Mouse (Mus musculus): ENCODE measurements around the gene Elmsan1. TPM values are rescaled to one million over a fixed set of nuclear protein-coding genes. Genes with fewer than 3 reads are reported as not detected.

Gene Elmsan1
- polyA plus RNA-seq, 1 experiment from 2014 or later, result 2.7 TPM

DNA sequence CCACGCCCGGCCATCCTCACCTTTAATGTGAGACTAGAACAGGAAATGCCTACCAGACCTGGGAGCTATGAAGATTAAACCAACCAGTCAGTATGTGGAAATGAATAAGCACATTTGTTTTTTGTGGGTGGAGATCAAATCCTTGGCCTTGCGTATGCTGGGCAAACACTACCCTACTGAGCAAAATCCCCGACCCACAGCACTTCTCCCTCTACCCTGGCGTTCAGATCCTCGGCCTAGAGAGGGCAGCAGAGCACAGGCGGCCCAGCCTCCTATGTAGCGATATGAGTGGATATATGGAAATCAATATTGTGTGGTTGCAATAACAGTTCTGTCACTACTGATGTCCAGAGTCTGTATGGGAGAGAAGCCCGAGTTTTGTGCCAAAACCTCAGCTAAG, 55.5 kb downstream of the Elmsan1 start:
- H3K9me3 ChIP-seq (replicated peaks; ENCODE audit: control insufficient read depth, low read length, poor library complexity, severe bottlenecking), result no peaks in the 10 kb centered on the region
- no peak overlapping the region for H3K4me3 ChIP-seq (ENCODE audit: low read depth, low read length)
- 90% methylated on average over 9 of the region's 9 CpGs for WGBS
- no peaks in the 10 kb centered on the region for H3K4me1 ChIP-seq (ENCODE audit: control insufficient read depth, insufficient read depth, low read length)
- no peak overlapping the region for H3K27ac ChIP-seq (ENCODE audit: low read length)
- ATAC-seq, result no peak
- peaks cover 13% of the 10 kb centered on the region; the same call in 1 of the 2 replicates for H3K36me3 ChIP-seq (ENCODE audit: control insufficient read depth, insufficient read depth, low read length)
- no peak overlapping the region for H3K9ac ChIP-seq (ENCODE audit: low read depth, low read length)
- H3K27me3 ChIP-seq (ENCODE audit: control insufficient read depth, insufficient read depth, low read depth, low read length), result no peaks in the 10 kb centered on the region
- H3K4me2 ChIP-seq (ENCODE audit: low read length), result no peak overlapping the region

DNA sequence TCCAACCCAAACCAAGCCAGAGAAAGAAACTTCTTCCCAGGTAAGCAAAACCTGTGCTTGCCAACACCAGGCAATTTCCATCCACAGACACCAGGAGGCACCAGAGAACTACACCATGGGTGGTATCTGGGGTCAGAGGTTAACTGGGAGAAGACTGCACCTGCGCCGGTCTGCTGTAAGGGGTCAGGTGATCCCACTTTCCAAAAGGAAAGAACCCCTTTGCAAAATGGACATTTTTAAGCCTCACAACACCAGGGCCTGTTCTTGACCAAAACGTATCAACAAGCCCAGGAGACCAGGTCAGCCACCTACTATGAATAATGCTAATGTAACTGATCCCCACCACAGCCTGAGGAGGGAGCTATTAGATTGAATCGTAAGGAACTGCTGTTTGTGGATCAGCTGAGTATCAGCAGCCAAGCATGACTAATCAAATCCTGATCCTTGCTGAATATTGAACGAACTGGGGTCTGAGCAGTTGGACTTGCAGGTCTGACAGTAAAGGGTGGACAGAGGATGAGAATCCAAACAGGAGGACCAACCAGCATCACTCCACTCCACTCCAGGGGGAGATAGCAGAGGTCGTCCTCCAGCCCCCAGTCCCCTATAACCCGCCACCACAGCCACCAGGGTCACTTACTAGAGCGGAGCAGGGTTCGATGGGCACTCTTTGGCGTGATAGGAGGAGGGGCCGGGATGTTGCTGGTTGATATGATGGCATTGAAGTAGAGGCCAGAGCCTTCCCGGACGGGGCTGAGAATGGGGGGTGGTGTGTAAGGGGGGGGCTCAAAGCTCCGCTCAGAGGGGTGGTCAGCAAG, 56.9 kb downstream of the Elmsan1 start:
- Histone ChIP-seq H3K27ac (ENCODE audit: low read length) (no peak overlapping the region), H3K36me3 (ENCODE audit: control insufficient read depth, insufficient read depth, low read length) (peaks cover 13% of the 10 kb centered on the region; the same call in 1 of the 2 replicates), H3K9me3 (replicated peaks; ENCODE audit: control insufficient read depth, low read length, poor library complexity, severe bottlenecking) (no peaks in the 10 kb centered on the region), H3K4me1 (ENCODE audit: control insufficient read depth, insufficient read depth, low read length) (no peaks in the 10 kb centered on the region), H3K4me2 (ENCODE audit: low read length) (no peak overlapping the region), H3K27me3 (ENCODE audit: control insufficient read depth, insufficient read depth, low read depth, low read length) (no peaks in the 10 kb centered on the region), H3K9ac (ENCODE audit: low read depth, low read length) (no peak overlapping the region), H3K4me3 (ENCODE audit: low read depth, low read length) (no peak overlapping the region)
- no peak for ATAC-seq
- WGBS, result 70% methylated on average over 14 of the region's 14 CpGs

DNA sequence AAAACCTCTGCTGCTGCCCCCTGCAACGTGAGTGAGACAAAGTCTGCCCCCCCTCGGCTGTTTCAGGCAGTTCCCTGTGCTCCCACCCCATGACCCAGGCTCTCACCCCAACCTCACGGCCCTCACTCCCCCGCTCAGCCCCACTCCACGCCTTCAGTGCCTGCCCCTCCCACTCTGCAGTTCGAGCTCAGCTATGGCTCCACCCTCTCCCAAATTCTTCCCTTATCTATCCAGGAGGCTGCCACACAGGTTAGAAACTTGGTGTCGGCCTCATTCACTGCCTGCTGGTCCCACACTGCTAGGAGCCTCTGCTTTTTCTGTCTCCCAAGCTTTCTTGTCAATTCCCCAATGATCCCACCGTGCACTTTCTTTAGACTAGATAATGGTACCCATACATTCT, 57.6 kb downstream of the Elmsan1 start:
- Histone ChIP-seq H3K36me3 (ENCODE audit: control insufficient read depth, insufficient read depth, low read length) (peaks cover 13% of the 10 kb centered on the region; the same call in 1 of the 2 replicates), H3K9me3 (replicated peaks; ENCODE audit: control insufficient read depth, low read length, poor library complexity, severe bottlenecking) (no peaks in the 10 kb centered on the region), H3K4me3 (ENCODE audit: low read depth, low read length) (no peak overlapping the region), H3K27me3 (ENCODE audit: control insufficient read depth, insufficient read depth, low read depth, low read length) (no peaks in the 10 kb centered on the region), H3K4me1 (ENCODE audit: control insufficient read depth, insufficient read depth, low read length) (no peaks in the 10 kb centered on the region), H3K27ac (ENCODE audit: low read length) (no peak overlapping the region), H3K9ac (ENCODE audit: low read depth, low read length) (no peak overlapping the region), H3K4me2 (ENCODE audit: low read length) (no peak overlapping the region)
- 81% methylated on average over 8 of the region's 8 CpGs for WGBS
- no peak for ATAC-seq

DNA sequence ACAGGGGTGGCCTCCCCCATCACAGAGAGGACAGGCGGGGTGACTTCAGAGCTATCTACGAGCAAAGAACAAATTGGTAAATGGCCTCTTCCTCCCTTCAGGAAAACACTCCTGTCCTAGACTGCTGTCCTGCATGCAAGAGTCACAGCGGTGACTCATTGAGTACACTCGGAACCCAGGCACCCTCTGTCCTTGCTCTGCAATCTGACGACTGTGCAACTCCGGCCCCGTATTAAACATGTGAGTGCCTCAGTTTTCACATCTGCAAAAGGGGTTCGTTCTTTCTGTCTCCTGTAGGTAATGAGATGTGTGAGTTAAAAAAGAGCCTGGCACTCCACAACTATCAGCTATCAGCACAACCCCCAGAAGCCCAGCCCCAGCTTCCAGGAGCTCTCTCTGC, 58.2 kb downstream of the Elmsan1 start:
- H3K4me3 ChIP-seq (ENCODE audit: low read depth, low read length), result no peak overlapping the region
- H3K9ac ChIP-seq (ENCODE audit: low read depth, low read length), result no peak overlapping the region
- no peaks in the 10 kb centered on the region for H3K4me1 ChIP-seq (ENCODE audit: control insufficient read depth, insufficient read depth, low read length)
- H3K4me2 ChIP-seq (ENCODE audit: low read length), result no peak overlapping the region
- H3K36me3 ChIP-seq (ENCODE audit: control insufficient read depth, insufficient read depth, low read length), result peaks cover 14% of the 10 kb centered on the region; the same call in 1 of the 2 replicates
- ATAC-seq, result no peak
- 97% methylated on average over 8 of the region's 8 CpGs for WGBS
- H3K9me3 ChIP-seq (replicated peaks; ENCODE audit: control insufficient read depth, low read length, poor library complexity, severe bottlenecking), result no peaks in the 10 kb centered on the region
- no peak overlapping the region for H3K27ac ChIP-seq (ENCODE audit: low read length)
- H3K27me3 ChIP-seq (ENCODE audit: control insufficient read depth, insufficient read depth, low read depth, low read length), result no peaks in the 10 kb centered on the region

DNA sequence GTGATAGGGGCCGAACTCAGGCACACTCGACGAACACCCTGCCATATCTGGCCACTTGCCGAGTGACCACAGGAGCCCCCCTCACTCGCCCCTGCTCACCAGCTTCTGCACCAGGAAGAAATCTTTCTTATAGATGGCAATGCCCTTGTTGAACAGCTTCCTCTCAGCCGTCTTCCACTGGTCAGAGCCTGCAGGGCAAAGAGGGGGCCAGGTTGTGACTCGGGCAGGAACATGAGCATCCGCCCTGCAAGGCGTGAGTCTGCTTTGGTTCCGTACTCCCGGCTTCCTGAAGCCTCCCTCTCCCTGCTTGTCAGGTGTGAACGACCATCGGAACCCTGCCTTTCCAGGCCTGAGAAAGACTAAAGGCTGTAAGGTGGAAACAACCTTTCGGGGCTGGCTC, 60.5 kb downstream of the Elmsan1 start:
- H3K9me3 ChIP-seq (replicated peaks; ENCODE audit: control insufficient read depth, low read length, poor library complexity, severe bottlenecking), result no peaks in the 10 kb centered on the region
- peaks cover 16% of the 10 kb centered on the region; the same call in 1 of the 2 replicates for H3K36me3 ChIP-seq (ENCODE audit: control insufficient read depth, insufficient read depth, low read length)
- H3K9ac ChIP-seq (ENCODE audit: low read depth, low read length), result no peak overlapping the region
- H3K4me1 ChIP-seq (ENCODE audit: control insufficient read depth, insufficient read depth, low read length), result no peaks in the 10 kb centered on the region
- no peaks in the 10 kb centered on the region for H3K27me3 ChIP-seq (ENCODE audit: control insufficient read depth, insufficient read depth, low read depth, low read length)
- H3K4me3 ChIP-seq (ENCODE audit: low read depth, low read length), result no peak overlapping the region
- no peak overlapping the region for H3K27ac ChIP-seq (ENCODE audit: low read length)
- no peak for ATAC-seq
- H3K4me2 ChIP-seq (ENCODE audit: low read length), result no peak overlapping the region
- 93% methylated on average over 14 of the region's 14 CpGs for WGBS

DNA sequence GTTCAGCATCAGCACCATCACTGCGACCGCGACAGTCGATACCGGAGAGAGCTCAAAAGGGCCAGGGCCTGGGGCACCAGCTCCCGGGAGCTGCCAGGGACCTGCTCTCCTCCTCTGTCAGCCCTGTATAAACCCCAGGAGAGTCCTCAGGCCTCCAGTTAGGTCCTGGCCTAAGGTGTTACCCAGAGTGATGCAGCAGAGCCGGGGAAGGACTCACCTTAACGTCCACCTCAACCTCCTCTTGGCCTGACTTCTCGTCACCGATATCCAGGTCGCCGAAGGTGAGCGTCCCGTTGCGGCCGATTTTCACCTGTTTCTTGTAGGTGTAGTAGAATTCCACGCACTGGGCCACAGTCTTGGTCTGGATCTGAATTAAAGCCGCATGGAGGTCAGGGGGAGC, 62.5 kb downstream of the Elmsan1 start:
- no peaks in the 10 kb centered on the region for H3K4me1 ChIP-seq (ENCODE audit: control insufficient read depth, insufficient read depth, low read length)
- H3K9ac ChIP-seq (ENCODE audit: low read depth, low read length), result no peak overlapping the region
- no peaks in the 10 kb centered on the region for H3K27me3 ChIP-seq (ENCODE audit: control insufficient read depth, insufficient read depth, low read depth, low read length)
- H3K27ac ChIP-seq (ENCODE audit: low read length), result no peak overlapping the region
- H3K4me3 ChIP-seq (ENCODE audit: low read depth, low read length), result no peak overlapping the region
- no peaks in the 10 kb centered on the region for H3K9me3 ChIP-seq (replicated peaks; ENCODE audit: control insufficient read depth, low read length, poor library complexity, severe bottlenecking)
- no peak for ATAC-seq
- H3K4me2 ChIP-seq (ENCODE audit: low read length), result no peak overlapping the region
- peaks cover 16% of the 10 kb centered on the region; the same call in 1 of the 2 replicates for H3K36me3 ChIP-seq (ENCODE audit: control insufficient read depth, insufficient read depth, low read length)
- 94% methylated on average over 18 of the region's 18 CpGs for WGBS

DNA sequence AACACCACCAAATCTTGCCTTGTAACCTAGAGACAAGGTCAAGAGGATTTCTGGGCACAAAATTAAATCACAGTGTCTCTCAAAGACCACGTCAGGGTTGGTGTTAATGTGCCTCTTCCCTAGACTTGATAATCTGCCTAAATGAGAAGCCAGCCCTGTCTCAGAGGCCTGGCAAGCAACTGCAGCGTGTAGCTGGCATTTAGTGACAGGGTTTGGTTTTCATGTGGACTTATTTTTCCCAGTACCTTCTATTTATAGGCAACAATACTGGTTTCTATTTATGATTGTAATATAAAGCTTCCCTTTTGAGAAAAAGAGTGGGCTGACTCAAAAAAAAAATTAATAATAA, 63.2 kb downstream of the Elmsan1 start:
- no peak for ATAC-seq
- no peaks in the 10 kb centered on the region for H3K27me3 ChIP-seq (ENCODE audit: control insufficient read depth, insufficient read depth, low read depth, low read length)
- no peak overlapping the region for H3K27ac ChIP-seq (ENCODE audit: low read length)
- H3K4me1 ChIP-seq (ENCODE audit: control insufficient read depth, insufficient read depth, low read length), result no peaks in the 10 kb centered on the region
- H3K36me3 ChIP-seq (ENCODE audit: control insufficient read depth, insufficient read depth, low read length), result peaks cover 16% of the 10 kb centered on the region; the same call in 1 of the 2 replicates
- WGBS, result 78% methylated on average over 2 of the region's 2 CpGs
- H3K9ac ChIP-seq (ENCODE audit: low read depth, low read length), result no peak overlapping the region
- H3K4me3 ChIP-seq (ENCODE audit: low read depth, low read length), result no peak overlapping the region
- no peak overlapping the region for H3K4me2 ChIP-seq (ENCODE audit: low read length)
- no peaks in the 10 kb centered on the region for H3K9me3 ChIP-seq (replicated peaks; ENCODE audit: control insufficient read depth, low read length, poor library complexity, severe bottlenecking)

DNA sequence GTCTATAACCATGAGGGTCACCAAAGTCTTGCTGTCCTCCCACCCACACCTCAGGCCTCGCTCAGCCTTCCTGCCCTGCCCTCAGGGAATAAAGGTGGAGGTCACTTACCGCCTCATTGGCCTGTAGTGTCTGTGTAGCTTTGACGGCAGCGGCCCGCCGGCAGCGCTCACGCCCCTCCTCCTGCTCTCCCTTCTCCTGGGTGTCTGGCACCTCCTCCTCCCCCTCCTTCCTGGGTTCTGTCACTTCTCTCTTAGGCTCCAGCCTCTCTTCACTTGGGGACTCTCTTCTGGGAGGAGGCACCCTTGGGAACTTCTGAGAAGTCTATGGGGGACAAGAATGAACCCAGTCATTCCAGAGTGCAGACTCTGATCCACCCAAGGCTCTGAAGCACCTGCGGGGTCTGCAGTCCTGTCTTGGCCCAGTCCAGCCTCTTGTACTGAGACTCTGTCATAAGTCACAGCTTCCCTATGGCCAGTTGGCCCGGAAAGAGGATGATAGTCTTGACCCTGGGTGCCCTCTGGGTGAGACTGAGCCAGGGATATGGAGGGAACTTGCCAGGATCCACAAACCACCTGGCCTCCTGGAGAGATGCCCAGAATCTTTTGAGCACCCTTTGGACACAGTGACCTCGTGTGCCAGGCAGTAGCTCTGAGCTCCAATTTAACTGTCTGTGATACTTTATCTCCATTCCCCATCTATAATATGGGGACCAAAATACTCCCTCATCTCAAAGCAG, 63.7 kb downstream of the Elmsan1 start:
- H3K4me2 ChIP-seq (ENCODE audit: low read length), result no peak overlapping the region
- H3K36me3 ChIP-seq (ENCODE audit: control insufficient read depth, insufficient read depth, low read length), result peaks cover 16% of the 10 kb centered on the region; the same call in 1 of the 2 replicates
- no peaks in the 10 kb centered on the region for H3K27me3 ChIP-seq (ENCODE audit: control insufficient read depth, insufficient read depth, low read depth, low read length)
- H3K9me3 ChIP-seq (replicated peaks; ENCODE audit: control insufficient read depth, low read length, poor library complexity, severe bottlenecking), result no peaks in the 10 kb centered on the region
- no peak overlapping the region for H3K9ac ChIP-seq (ENCODE audit: low read depth, low read length)
- WGBS, result 81% methylated on average over 11 of the region's 11 CpGs
- H3K27ac ChIP-seq (ENCODE audit: low read length), result no peak overlapping the region
- no peak overlapping the region for H3K4me3 ChIP-seq (ENCODE audit: low read depth, low read length)
- peaks cover 2% of the 10 kb centered on the region for H3K4me1 ChIP-seq (ENCODE audit: control insufficient read depth, insufficient read depth, low read length)
- no peak for ATAC-seq

DNA sequence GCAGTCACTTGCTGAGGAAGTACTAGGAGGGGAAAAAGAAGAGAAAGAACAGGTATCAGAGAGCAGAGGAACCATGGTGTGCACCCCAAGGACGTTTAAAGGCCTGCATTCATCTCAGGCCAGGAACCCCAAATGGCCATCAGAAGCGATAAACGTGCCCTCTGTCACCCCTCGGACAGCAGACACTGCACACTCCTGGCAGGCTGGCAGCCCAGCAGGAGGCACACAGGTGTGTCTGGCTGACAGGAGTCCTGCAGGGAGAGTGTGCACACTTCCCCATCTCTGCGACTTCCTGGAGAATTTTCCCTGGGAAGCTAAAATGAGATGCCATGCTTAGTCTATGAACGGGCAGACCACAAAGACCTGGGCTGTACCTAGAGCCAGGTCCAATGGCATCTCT, 65.3 kb downstream of the Elmsan1 start:
- no peak overlapping the region for H3K4me2 ChIP-seq (ENCODE audit: low read length)
- 0 out of 2 replicates have a peak, but pooled peaks cover 4% of the 10 kb centered on the region for H3K36me3 ChIP-seq (ENCODE audit: control insufficient read depth, insufficient read depth, low read length)
- H3K4me1 ChIP-seq (ENCODE audit: control insufficient read depth, insufficient read depth, low read length), result peaks cover 11% of the 10 kb centered on the region
- H3K9ac ChIP-seq (ENCODE audit: low read depth, low read length), result no peak overlapping the region
- no peak for ATAC-seq
- no peaks in the 10 kb centered on the region for H3K9me3 ChIP-seq (replicated peaks; ENCODE audit: control insufficient read depth, low read length, poor library complexity, severe bottlenecking)
- no peak overlapping the region for H3K4me3 ChIP-seq (ENCODE audit: low read depth, low read length)
- 83% methylated on average over 6 of the region's 6 CpGs for WGBS
- no peaks in the 10 kb centered on the region for H3K27me3 ChIP-seq (ENCODE audit: control insufficient read depth, insufficient read depth, low read depth, low read length)
- H3K27ac ChIP-seq (ENCODE audit: low read length), result no peak overlapping the region
